Mouse (Mus musculus) testis, postnatal 14 days (tissue): ENCODE results near the gene Dctn2.
"Not testable (repeated sequence)": the region's sequence is repeated elsewhere in the genome, so short reads cannot be mapped to it uniquely, and the experiment has no call there.

Source experiments
- DNase-seq: peaks from one replicate; pipeline ENCODE4 v3.0.0; 2021; ENCODE audit warnings: low spot score

Gene Dctn2

DNA sequence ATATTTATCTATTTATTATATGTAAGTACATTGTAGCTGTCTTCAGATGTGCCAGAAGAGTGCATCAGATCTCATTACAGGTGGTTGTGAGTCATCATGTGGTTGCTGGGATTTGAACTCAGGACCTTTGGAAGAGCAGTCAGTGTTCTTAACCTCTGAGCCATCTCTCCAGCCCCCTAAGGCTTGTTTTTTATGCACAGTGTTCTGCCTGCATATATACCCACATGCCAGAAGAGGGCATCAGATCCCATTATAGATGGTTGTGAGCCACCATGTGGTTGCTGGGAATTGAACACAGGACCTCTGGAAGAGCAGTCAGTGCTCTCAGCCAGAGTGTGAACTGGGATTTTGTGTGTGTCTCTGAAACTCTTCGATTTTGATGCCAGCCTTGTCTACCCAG is 48.8 kb downstream of the Dctn2 start:
- not testable (repeated sequence) for DNase-seq

DNA sequence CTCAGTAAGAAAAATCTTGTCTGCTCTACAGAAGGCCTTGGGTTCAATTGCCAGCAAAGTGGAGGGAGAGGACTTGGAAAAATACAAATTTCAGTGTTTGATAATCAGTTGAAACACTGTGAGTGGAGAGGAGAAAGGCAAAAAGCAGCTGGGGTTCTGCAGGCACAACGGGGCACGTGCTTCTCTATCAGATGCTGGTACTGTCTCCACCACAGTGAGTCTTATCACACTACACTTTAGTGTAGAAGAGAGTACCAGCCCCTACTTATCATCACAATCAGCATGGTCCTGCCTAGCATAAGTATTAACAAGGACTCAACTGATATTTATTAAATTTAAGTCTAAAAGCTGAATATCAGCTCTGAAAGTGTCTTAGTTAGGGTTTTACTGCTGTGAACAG is 51.1 kb downstream of the Dctn2 start:
- no peak for DNase-seq

DNA sequence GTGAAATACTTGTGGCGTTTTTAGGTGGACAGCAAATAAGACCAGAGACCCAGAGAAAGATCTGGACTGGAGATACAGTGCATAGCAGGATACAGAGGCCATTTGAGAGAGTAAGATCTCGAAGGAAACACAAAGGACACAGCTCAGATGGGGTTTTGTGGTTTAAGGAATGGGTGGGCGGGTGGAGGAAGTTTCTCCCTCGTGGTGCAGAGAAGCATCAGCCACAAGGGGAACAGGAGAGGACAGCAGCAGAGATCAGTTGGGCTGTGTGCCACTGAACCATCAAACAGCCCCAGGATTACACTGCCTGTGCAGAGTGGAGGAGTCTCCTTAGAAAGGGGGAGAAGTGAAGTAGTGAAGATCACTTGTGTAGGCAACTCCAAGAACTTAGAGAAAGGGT is 51.8 kb downstream of the Dctn2 start:
- DNase-seq, result no peak

DNA sequence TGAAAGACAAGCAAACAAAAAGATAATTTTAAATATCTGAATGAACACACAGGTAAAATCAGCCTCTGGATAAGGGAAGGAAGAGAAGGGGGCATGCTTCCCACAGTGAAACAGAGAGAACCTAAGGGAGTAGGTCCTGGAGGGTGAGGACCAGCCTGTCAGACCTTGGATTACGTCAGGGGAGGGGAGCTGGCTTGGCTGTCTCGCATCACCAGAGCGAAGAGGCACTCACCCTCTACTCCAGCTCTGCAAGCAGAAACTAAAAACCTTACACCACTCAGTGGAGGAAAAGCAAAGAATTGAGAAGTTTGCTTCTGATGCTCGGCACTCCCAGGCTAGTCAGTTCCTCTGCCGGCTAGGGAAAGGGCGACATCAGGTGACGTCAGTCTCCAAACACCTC is 53.8 kb downstream of the Dctn2 start:
- DNase-seq, result no peak

DNA sequence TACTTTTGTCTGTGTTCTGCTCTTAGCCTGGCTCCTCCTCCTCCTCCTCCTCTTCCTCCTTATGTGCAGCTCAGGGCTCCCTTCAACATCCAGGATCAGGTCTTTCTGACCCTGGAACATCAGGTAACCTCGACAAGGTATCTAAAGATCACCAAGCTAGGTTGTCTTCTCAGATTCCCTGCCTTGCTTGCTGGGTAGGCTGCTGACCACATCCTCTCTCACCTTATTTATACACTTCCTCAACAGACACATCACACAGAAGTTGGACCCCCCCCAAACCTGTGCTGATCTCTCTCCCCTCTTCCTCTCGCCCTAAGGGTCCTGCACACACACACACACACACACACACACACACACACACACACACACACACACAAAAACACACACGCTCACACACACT is 55.5 kb downstream of the Dctn2 start, which contains the start of gene Arhgap9:
Gene Arhgap9, plus strand, starts transcription at position 344 of the 400 bp plus-strand sequence.
- DNase-seq, result no peak

DNA sequence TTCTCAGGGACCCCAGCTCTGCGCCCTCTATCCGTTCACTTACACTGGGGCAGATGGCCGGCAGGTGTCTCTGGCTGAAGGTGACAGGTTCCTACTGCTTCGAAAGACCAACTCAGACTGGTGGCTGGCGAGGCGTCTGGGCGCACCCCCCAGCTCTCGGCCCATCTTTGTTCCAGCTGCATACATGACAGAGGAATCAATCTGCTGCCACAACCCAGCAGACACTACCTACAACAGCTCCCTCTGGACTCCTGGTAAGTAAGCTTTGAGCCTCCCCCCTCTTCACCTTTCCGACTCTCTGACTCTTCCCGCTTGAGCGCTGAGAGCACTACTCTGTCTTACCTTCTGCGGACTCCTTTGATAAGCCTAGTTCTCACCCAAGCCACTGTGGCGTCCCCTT is 56.0 kb downstream of the Dctn2 start:
- no peak for DNase-seq

DNA sequence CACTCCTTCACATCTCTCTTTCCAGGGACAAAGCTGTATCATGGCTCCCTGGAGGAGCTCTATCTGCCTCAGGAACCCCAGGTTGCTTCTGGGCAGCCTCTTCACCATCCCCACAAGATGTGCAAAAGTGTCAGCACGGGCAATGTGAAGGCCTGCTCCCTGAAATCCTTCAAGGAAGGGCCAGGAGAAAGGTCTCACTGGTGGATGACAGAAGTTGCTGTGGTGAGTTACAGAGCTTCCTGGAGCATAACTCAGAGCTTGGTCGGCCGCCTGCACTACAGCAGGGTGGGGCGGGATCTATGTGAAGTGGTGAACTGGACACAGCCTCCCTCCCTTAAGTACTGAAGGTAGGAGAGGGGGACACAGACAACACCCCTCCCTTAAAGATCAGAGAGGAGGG is 56.5 kb downstream of the Dctn2 start:
- no peak for DNase-seq

DNA sequence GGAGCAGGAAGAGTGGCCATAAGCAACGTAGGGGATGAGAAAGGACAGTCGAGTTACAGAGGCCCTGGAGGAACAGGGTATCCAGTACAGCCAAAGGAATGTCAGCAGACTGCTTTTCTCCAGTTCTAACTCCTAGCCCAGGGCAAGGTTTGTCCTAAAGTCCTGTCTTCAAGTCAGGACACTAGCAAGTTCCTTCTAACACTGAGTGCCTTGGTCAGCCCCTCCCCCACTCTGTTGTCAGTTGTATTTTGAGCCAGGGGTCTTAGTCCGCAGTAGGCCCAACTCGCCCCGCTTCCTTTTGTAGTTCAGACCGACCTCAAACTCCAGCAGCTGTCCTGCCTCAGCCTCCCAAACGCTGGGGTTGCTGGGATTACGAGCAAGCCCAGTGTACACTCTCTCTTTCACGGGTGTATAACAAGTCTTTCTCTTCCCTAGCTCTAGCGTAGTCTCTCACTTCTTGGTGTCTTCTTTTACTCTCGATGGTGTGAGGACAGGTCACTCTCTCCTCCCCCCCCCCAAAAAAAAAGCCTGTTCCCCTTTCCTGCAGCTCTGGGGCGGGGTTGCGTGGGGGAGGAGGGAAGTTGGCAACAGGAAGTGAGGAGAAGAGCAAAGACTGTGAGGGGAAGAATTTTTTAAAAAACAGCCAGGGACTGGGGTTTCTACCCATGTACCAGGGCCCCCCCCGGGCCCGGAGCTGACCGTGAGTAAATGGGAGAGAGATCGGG is 57.1 kb downstream of the Dctn2 start:
- no peak for DNase-seq

DNA sequence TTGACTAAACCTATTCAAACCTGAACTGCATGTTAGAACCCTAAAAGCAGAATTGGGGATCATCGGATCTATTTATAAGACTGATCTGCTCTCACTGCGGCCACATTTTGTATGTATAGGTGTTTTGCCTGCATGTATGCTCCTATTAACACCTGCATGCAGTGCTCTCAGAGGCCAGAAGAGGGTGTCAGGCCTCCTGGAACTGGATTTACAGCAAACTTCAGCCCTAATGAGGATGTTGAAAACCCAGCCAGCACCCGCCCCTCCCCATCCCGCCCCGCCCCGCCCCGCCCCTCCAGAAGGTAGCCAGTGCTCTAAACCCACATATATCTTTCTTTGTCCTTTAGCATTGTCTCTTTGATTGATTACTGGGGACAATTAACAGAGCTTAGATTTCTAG is 58.3 kb downstream of the Dctn2 start:
- DNase-seq, result no peak

DNA sequence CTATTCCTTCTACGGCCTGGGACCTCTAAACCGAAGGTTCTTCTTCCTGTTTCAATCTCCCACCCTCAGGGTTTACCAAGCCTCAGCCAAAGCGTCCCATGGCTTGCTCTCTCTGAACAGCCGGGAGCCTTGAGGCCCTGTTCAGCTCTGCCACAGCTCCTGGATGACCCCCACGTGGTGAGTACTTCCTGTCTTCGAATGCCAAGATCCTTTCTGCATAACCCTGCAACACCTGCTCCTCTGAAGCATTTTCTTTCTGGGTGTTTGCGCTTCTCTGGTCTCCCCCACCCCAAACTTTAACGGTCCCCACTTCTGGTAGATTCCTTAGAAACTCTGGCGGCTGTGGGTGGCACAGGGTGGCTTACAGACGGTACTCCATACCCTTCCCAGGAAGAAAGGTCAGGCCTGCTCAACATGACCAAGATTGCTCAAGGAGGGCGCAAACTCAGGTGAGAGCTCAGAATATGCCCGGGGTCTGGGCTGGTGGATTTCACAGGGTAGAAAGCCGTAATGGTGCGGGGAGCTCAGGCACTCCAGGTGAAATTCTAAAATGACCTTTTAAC is 59.4 kb downstream of the Dctn2 start:
- no peak for DNase-seq

DNA sequence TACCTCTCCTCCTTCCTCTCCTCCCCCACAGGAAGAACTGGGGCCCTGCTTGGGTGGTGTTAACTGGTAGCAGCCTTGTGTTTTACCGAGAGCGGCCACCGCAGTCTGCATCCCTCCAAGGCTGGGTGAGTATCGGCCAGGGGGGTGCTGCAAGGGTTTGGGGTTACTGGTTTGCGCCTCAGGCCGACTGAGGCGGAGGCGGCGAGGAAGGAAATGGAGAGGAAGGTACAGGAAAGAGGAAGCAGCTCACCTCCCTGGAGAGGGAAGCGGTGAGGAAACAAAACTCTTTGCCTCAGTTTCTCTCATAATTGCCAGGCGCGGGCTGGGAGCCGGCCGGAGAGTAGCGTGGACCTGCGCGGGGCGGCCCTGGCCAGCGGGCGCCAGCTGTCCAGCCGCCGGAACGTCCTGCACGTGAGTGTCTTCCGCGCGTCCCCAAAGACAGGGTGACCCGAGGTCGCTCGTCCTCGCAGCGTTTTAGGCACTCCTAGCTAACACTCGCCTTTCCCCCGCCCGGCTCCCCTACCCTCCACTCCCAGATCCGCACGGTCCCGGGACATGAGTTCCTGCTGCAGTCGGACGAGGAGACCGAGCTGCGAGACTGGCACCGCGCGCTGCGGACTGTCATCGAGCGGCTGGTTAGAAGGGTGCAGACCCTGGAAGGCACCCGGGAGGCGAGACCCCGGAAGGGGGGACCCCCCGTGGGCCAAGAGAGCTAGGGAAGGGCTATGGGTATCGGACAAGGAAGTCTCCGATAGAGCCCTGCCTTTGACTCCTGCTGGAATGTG is 60.0 kb downstream of the Dctn2 start:
- DNase-seq, result no peak

DNA sequence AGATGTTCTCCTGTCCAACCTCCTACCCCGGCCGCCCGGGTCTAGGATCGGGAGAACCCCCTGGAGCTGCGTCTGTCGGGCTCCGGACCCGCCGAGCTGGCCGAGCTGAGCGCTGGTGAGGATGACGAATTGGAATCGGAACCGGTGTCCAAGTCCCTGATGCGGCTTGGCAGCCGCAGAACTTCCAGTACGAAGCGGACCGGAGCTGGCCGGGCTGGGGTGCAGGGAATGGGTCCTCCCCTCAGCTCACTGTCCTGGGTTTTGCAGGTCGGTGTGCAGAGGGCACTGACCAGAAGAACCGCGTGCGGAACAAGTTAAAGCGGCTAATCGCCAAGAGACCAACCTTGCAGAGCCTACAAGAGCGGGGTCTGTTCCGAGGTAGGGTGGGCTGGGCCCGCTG is 60.7 kb downstream of the Dctn2 start:
- no peak for DNase-seq

DNA sequence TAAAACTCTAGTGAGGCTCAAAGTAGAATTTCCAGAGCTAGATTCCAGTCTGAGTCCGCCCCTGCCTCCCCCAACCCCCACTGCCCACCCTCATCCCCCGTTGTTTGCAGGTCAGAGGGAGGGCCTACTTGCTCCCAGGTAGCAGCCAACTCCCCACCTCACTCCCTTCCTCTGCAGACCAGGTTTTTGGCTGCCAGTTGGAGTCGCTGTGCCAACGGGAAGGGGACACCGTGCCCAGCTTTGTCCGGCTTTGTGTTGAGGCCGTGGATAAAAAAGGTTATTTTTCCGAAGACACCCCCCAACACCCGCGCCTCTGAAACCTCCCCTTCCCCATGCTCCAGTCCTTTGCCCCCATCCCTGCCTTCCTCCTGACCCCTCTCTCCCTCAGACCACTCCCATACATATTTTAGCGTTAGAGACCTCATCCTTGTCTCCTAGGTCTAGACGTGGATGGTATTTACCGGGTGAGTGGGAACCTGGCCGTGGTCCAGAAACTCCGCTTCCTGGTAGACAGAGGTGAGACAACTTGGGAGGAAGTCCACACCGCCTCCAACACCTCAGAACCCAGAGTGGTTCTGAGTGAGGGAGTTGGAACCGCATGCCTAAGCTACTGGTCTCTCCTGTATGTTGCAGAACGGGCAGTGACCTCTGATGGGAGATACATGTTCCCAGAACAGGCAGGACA is 61.4 kb downstream of the Dctn2 start:
- DNase-seq, result no peak

DNA sequence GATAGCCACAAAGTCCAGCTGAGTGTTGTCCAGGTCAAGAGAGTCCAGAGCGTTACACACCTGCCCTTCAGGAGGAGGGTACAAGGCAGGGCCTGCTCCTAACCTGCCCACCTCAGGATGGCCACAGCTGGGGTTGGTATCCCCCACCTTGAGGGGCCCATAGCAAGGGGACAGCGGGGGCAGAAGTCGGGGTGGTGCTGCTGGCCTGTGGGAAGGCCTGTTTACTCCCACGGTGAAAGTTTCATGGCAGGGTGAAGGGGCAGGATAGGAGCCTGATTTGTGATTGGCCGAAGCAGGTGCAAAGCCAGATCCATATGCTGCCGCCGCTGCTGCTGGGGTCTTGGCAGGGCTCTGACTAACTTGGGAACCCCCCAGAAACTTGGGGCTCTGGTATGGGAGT is 64.0 kb downstream of the Dctn2 start:
- DNase-seq, result no peak
